Mouse (Mus musculus) thymus, postnatal 0 days (tissue): ENCODE measurements around the gene Runx3. TPM values are rescaled to one million over a fixed set of nuclear protein-coding genes. Genes with fewer than 3 reads are reported as not detected.

Experiments used
- DNase-seq: peaks from one replicate; pipeline ENCODE4 v3.0.0-alpha.2; 2015; ENCODE audit warnings: low spot score
- polyA plus RNA-seq: library from polyadenylated mRNA; unstranded; fragments of >200 nt; fragmentation: Nextera tagmentation; extraction: Ambion mirVana; gene quantifications from 2 replicates; pipeline ENCODE4 v1.2.1, GENCODE M21; 2015

The Runx3 gene
- polyA plus RNA-seq = 4.8 and 7.9 TPM in 2 replicates

DNA sequence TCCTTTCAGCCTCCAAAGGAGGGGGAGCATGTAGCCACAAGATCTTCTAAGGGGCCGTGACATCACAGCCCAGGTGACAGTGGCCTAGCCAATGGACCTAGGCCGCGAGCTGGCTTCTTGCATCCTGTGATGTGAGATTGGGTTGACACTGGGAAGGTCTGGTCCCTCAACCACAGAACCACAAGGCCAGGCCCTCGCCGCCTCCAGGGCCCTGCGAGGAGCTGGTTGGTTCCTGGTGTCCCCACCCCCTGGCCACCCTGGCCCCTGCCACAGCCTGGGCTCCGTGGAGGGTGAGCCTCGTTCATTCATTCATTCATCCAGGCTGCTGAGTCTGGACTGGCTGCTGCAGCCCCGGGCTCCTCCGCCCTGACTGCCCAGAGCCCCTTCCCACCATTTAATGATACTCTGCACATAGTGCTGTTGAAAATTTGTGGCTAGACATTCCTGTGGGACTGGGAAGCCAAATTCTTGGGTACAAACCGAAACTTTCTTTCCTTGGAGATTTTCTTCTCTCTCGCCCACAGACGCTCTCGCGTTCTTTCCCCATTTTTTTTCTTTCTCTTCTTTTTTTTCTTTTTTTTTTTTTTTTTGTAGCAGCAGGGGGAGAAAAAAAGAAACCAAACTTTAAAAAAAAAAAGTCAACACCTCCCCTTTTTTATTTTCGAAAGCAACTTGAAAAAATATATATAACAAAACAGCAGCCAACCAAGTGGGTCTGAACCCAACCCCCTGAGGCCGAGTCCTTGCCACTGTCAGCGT, at the start of gene Runx3:
Runx3 (plus strand) TSS at position 311 of the 759 bp plus-strand sequence.
- peak; percentile 91 for DNase-seq

DNA sequence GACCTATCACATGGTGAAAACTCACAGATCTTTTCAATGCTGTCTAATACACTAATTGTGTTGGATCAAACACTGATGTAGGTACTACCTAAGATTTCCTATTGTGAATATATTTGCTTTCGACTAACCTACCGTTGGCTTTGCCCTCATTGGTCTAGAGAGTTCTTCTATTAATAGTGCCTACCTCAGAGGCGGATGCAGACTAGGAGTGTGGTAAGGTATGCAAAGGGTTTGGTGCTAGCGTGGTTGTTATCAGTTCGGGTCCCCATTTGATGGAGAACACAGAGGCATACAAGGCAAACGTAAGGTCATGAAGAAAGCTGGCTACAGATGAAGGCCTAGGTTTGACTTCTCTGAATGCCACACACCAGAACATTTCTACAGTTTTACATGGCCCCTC, 47.8 kb upstream of the Runx3 start:
- no peak for DNase-seq

DNA sequence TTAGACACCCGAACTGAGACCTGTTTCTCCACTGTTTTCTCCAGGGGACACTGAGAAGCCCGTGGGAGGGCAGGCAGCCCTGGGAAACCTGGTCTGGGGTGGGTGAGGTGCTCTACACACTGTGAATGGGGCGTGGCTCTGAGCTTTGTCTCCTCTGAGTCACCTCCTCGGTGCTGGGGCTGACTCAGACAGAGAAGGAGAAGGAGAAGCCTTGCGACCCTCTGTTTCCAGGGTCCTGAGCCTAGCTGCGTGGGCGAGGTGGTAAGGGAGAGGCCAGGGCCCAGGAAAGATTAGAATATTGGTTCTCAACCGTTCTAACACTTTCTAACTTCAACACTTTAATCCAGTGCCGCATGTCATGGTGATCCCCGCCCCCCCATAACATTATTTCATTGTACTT, 46.9 kb upstream of the Runx3 start:
- no peak for DNase-seq

DNA sequence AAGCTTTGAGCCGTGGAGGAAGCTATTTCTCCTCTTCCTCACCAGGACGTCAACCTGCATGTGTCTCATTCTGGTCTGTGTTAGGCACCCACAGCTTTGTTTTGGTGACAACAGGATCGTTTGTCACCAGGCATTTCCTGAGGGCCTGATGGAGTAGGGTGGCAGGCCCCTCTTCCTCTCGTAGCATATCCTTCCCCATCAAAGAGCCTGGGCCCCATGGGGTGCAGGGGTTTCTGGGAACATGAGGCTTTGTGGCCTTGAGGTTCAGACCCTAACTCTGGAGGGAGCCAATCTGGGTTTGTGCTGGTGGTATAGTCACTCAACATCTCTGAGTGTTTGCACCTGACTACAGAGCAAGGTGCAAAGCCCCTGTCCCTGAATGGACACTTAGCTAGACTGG, 45.8 kb upstream of the Runx3 start:
- DNase-seq = peak; percentile 77

DNA sequence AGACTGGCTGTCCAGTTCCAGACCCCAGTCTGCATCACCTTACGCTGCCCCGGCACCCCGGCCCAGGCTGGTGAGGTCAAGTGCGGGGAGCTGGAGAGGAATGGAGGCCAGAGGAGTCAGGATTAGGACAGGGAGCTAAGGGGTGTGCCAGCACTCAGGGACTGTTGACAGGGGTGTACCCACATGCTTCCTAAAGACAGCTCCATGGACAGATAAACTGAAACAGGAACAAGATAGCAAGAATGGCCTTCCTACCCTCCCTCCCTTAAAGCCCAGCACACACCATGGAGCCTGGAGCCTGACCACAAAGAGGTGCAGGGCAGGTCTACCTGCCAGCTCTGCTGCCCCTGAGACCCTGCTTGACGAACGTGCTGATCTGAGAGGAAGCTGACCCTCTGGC, 45.1 kb upstream of the Runx3 start:
- no peak for DNase-seq

DNA sequence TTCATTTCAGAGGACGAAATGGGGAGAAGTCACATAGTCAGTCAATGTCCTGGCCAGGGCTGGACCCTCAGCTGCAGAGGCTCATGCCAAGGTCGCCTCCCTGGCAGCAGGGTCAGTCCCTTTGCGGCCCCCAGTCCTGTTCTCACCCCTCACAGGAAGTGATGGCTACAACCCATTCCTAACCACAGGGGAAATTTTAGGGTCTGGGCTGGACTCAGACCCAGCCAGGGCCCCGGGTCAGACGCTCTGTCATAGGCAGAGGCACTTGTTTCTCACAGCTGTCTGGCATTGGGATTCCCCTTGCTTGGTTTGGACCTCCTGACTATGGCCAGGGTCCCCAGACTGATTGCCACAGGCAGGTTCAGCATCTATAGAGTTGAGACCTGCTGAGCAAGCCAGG, 43.8 kb upstream of the Runx3 start:
- DNase-seq = no peak

DNA sequence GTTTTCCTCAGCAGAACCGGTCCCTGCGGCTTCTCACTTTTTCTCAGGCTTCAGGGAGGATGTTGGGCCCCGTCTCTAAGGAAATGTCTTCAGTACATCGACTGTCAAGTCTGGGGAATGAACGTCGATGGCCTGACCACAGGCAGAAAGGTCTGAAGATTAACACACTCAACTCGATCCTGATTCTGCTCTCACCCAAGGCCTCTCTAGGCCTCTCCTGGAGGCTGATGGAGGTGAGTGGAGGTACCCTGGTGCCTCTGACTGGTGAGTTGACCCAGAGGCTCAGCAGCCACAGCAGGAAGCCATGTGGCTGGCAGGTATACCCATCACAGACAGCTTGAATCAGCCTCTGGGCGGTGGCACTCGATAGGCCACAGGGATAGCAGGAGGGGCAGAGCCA, 43.3 kb upstream of the Runx3 start:
- DNase-seq = no peak

DNA sequence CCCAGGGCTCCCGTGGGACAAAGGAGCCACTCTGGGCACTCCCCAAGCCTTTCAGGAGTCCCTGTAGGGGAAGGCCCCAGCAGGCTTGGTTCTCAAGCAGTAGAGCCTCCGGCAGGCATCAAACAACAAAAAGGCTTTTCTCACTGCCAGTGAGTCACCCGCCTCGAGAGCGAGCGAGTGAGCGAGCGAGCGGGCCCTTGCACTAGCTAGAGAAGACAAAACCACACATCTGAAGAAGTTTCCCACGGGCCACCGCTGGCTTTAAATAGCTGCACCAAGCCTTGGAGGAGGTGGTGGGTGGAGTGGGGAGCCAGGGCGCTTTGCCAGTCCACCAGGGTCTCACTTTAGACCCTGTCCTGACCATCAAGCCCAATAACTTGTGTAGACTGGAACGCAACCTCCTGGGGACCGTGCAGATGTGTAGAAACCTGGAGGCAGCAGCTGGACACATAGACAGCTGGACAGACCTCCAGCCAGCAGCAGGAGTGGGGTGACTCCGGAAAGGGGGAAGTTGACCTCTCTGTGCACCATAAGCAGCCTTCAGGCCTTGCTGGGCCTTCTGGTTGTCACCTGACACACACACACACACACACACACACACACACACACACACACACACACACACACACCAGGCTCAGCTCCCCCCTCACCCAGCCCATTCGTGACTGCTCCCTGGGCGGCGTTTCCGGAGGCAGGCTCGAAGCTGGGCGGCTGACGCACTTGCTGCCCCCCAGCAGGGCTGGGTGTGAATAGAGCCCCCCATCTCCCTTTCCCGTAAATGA, 40.4 kb upstream of the Runx3 start:
- DNase-seq = peak; percentile 91

DNA sequence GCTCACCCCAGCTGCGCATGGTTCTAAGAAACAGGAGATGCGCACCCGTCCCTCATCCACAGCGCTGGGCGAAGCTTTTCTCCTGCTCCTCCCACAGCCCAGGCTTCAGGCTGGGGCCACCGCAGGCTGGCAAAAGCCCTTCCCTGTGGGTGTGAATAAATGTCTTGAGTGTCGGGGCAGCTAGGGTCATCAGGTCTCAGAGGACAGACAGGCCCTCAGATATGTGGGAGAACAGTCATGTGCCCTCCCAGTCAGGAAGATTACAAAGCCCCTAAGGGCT, 39.9 kb upstream of the Runx3 start:
- no peak for DNase-seq

DNA sequence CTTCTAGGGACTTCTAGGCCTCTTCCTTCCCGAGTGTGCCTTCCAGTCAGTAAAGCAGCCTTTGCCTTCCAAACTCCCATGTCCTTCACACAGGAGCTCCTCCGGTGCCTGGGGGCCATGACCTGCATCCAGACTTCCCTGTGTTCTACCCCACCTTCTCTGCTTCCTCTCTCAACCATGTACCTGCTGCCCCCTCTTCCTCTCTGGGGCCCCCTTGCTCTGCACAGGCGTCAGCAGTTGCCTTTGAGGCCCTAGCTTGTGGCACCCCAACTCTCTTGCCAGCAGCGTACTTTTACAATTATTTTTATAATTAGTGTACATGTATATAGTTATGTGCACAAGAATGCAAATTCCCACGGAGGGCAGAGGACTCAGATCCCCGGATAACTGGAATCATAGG, 37.4 kb upstream of the Runx3 start:
- DNase-seq = peak; percentile 65

DNA sequence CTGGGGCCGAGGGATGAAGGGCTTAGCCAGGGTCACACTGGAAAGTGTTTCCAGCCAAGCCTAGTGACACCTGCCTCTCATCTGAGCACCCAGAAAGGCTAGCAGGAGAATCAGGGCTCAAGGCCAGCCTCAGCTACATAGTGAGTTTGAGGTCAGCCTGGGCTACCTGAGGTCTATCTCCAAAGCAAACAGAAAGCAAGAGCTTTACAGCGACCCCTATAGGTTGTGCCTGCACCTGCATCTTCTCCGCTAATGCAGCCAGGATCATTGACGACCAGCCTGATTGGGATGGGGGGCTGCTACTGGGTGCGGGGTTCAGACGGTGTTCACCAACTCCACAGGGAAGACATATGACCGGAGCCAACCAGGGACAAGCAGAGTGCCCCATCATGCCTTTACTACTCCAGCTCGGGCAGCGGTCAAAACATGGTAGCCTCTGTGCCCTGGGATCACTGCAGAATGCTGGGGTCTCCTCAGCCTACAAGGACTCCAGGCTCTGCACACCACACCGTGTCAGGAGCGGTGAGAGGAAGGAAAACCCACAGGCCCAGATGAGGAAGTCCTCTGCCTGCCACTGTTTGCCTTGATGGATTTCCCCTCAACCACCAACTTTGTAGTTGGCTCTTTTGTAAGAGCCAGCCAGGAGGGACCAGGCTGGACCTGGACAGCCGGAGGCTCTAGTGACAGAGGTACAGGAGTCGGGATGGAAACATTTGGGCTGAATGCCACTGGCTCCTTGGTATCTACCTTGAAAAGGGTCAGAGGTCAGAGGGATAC, 35.2 kb upstream of the Runx3 start:
- DNase-seq = no peak

DNA sequence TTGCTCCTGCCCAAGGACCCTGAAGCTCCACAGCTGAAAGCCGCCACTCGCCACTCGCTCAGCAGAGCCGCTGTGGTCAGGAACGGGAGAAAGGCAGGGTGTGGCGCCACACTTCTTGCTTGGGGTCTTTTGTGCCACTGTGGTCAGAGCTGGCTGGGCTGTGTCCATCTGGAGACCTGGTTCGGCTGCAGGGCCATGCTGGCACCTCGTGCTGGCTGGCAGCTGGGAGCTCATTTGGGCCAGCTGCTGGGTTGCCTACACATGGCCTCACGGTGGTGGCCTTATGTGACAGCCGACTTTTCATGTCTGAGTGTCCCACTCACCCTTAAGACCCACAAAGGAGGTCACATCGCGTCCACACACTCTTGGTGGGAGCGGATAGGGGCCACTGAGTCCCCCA, 29.8 kb upstream of the Runx3 start:
- DNase-seq = no peak

DNA sequence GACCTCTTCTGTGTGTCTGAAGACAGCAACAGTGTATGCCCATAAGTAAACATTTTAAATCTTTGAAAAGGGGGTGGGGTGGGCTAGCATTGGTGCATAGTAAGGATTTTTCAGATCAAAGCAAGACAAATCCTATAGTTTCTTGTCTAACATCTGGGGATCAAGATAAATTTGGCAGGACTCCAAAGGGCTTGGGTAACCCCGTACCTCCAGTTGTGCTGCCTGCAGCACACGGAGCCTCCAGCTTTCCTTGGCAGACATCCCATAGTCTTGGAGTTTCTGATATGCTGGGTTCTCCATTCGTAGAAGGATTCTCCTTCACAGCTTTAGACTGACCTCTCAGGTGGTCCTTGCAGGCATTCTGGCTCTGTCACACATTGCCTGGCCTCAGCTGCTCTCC, 27.6 kb upstream of the Runx3 start:
- DNase-seq = no peak

DNA sequence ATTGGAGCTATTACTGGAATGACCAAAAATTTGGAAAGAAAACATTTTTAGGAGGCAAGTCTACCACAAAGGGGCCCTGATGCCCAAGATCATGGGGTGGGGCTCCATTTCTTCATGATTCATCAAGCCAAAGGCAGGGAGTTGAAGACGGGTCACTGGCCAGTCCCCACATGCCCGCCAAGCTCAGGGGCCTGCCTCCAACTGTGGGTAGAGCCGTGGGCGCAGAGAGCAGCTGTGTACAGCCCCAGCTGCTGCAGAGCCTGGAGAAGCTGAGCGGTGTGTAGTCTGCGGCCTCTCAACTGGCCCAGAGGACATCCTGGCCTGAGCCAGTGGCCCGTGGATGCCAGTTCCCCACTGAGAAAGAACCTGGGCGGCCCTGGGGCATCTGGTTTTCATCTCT, 24.8 kb upstream of the Runx3 start:
- no peak for DNase-seq

DNA sequence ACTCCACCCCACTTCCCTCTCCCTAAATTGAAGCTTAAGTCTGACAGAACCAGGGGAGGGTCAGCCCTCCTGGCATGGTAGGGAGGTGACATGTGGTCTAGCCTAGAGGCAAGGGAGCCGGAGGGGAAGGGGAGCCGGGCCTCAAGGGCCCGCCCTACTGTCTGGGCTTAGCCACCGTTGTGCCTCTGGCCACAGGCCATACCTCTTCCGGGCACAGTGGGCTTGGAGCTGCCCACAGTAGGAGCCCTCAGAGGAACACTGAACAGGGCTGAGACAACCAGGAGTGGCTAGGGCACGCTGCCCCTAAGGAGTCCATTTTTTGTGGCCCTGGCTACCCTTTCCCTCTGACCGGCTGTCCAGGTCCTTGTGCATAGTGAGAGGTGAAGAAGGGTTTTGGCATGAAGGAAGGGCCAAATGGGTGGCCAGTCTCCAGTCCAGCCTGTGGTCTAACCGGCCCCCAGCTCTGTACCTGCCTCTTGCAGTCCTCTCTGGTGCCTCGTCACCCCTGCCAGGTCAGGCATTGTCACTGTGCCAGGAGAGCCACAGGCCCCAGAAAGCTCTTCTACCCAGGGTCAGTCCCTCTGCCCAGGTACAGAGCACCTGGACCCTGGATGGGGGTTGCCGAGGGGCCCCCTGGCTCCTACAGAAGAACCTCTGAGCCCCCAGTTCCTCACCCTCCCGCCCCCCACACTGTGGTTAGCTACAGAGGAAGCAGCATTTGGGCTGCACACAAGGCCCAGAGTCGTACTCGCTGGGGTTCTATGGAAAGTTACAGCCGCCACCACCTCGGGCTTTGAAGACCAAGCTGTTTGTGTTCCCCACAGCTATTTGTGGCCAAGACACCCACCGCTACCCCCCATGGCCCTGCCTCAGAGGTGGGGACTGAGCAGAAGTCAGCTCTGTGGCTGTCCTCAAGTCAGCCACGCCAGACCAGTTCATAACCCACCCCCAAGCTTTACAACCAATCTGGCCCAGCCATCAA, 22.3 kb upstream of the Runx3 start:
- DNase-seq = peak; percentile 82

DNA sequence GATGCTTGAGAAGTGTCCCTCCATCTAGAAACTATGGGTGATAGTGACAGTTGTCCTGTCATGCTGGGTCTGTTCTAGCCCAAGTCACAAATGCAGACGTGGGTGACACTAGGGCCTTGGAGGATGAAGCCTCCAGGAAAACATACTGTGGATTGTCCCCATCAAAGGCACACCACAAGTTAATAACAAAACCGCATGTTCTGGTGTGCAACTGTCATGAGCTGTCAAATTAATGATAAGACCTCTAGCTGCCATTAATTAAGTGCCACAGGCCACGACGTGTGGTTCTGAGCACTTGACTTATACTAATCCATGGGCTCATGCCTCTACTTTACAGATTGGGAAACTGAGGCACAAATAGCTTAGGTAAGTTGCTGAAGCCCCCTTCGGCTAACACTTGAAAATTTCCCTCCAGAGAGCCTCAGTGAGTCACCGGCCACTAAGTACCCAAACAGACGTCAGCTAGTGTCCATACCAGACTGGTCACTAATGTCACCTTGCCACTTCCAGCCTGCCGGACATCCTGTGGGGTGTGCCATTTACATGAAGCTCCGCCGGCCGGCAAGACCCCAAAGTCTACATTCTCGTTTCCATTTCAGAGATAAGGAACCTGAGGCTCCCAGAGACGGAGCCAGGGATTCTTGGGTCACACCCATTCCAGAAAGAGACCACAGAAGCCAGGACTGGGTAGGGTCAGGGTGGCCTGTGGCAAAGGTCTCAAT, 18.3 kb upstream of the Runx3 start:
- DNase-seq = no peak

DNA sequence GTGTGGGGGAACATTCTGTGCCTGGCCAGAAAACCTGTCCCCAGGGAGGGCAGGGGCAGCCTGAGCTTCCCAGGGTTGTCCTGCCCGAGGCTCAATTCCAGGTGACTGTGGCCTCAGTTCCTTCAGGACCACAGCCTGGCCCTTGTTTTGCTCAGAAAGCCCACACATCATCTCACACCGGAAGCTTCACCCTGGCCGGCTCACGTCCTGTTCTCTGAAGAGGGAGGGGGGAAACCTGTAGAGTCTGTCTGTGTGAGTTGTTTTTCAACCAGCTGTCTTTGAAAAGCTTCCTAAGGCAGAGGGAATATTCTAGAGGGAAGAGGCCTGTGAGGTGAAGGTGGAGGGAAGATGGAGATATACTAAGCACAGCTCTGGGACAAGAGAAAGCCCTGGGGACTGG, 17.7 kb upstream of the Runx3 start:
- DNase-seq = peak; percentile 47

DNA sequence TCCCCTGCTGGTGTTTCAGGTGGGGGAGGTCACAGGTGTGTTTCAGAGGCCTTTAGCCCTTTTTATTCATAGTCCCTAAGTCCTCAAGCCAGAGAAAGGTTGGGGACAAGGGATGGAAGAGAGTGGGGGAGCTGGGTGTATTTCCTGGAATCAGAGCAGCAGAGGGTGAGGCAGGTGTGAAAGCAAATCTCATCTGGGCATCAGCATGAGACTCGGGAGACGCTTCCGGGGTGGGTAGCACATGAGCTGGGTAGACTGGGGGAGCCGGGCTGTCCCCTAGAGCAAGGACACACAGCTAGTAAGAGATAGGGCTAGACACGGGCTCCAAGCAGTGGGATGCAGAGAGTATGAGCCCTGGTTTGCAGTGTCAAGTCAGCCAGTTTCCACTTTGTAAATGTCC, 16.7 kb upstream of the Runx3 start:
- DNase-seq = peak; percentile 49

DNA sequence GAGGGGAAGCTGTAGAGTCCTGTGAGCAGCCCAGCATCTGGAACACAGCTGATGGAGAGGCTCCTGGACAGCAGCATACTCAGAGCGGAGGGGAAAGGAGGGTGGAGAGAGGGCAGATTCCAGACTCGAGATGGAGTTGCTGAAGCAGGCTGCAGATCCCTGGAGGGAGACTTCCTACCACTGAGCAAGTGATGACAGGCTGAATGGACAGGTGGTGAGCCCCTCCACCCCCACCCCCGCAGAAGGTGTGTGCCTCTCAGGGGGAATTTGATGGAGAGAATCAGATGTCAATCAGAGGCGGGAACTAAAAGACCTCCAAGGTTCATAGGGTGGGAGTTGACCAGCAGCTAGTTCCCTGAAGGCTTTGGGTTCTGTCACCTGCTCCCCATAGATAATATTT, 13.5 kb upstream of the Runx3 start:
- DNase-seq = no peak

DNA sequence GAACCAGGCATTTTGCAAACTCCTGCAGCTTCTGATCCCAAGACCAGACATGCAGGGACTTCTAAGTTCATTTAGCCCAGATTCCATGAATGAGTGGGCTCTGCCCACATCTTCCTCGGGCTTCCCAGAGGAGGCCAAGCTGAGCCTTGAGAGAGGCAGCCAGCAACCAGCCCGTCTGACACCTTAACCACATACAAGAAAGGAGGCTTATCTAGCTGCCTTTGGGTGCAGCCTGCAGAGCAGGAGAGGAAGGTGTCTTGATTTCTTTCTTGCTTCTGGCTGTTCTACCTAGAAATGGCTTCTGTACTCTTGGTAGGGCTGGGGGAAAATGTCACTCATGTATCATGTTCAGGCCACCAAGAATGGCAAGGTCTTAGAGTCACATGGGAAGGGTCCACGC, 11.8 kb upstream of the Runx3 start:
- no peak for DNase-seq
